Mouse (Mus musculus) thymus, adult 2 months (tissue): ENCODE data around the gene F2r.

Source experiments
- CTCF ChIP-seq: fragments of 200-500 bp; IDR thresholded peaks from 2 replicates; pipeline ENCODE4 v1.5.1; 2012; ENCODE audit warnings: mild to moderate bottlenecking, control low read depth, low read length, moderate library complexity, borderline replicate concordance; ENCODE audit not compliant: control insufficient read depth, poor library complexity, insufficient read depth; ENCODE audit errors: extremely low read depth
- POLR2A ChIP-seq: fragments of 200-500 bp; IDR thresholded peaks from 2 replicates; pipeline ENCODE4 v1.6.1; 2012; ENCODE audit warnings: mild to moderate bottlenecking, low read length, control low read depth, moderate library complexity; ENCODE audit not compliant: control insufficient read depth, poor library complexity, insufficient read depth; ENCODE audit errors: extremely low read depth

GRCm38 (mm10) chr13:95610786-95611562 is 7.3 kb downstream of the F2r start:
- no peak for TF ChIP-seq POLR2A
- no peak for TF ChIP-seq CTCF
